Mouse (Mus musculus) hindlimb bud, embryonic 11.5 days (tissue): ENCODE measurements around the gene Cyp2s1.

Experiments
- DNase-seq: peaks from one replicate; pipeline ENCODE4 v3.0.0-alpha.2; 2012; ENCODE audit warnings: low read depth, low spot score; ENCODE audit errors: extremely low spot score

Cyp2s1 gene

DNA sequence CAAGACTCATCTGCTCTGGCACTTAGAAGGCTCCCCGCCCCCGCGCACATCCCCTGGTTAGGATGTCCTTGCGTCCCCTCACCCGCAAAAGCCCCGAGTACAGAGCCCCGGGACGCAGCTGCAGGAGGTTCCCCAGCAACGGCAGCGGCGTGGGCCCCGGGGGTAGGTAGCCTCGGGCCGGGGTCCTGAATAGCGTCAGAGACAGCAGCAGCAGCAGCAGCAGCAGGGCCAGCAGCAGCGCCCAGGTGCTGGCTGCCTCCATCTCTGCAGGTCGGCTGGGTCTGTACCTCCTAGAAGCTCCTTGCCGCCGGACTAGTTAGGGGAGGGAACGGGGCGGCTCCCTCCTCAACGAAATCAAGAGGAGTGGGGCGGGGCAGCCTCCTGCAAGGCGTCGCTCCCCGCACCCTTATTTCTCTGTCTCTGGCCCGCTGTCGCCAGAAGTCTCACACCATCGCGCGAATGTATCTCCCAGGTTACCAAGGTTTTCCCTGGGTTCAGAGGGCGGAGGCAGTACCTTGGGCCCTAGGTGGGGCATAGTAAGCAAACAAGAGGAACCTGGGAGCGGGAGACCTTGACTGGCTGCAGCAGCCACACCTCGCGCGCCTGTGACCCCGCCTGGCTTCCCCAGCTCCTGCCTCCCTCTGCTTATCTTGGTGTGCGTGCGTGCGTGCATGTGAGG lies at the start of gene Cyp2s1:
TSS of gene Cyp2s1 (minus strand) at position 673 of the 679 bp plus-strand sequence.
- DNase-seq: no peak

DNA sequence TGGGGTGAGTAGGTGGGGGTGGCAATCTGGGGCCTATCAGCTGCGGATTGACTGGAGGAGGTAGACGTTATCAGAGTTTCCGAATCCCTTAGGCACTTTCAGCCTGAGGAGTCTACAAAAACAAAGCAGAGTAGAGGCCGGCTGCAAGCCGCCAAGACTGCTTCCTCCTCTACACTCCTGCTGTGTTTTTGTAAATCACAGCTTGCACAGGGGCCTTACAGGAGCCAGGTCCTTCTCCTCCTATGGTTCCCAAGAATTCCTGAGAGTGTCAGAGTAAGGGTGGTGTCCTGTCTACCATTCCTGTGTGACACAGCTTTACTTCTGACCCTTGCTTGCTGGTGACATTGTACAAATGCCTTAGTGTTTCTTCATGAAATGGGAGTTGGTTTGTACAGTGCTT lies 48.1 kb upstream of the Cyp2s1 start:
- no peak for DNase-seq

DNA sequence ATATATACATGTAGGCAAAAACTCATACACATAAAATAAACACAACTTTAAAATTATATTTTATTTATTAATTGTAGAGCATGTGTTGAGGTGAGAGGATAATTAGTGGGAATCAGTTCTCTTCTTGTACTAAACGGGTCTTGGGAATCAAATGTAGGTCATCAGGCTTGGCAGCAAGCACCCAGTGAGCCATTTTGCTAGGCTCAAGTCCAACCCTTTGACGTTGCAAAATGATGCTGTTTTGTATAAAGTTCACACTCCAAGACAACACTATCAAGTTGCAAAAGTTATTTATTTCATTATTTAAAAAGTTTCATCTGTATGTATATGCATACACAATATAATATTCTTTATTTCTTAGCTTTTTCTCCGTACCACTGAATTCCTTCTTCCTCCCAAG lies 47.0 kb upstream of the Cyp2s1 start:
- DNase-seq: no peak

DNA sequence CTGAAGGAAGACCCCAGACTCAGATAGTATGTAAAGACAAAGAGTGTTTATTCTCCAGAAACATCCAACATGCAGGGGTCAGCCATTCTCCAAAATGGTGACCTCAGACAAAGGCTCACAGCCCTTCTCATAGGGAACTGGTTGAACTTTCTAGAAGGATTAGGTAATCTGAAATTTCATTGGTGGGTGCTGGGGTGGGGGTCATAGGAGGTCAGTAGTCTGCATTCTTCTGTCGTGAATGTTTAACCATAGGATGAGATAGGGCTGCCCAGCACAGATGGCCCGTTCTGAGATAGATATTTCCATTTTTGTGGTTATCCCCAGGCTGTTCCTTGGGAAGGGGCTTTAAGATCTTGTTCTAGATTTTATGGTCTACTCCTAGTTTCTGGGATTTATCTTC lies 45.7 kb upstream of the Cyp2s1 start:
- DNase-seq: no peak

DNA sequence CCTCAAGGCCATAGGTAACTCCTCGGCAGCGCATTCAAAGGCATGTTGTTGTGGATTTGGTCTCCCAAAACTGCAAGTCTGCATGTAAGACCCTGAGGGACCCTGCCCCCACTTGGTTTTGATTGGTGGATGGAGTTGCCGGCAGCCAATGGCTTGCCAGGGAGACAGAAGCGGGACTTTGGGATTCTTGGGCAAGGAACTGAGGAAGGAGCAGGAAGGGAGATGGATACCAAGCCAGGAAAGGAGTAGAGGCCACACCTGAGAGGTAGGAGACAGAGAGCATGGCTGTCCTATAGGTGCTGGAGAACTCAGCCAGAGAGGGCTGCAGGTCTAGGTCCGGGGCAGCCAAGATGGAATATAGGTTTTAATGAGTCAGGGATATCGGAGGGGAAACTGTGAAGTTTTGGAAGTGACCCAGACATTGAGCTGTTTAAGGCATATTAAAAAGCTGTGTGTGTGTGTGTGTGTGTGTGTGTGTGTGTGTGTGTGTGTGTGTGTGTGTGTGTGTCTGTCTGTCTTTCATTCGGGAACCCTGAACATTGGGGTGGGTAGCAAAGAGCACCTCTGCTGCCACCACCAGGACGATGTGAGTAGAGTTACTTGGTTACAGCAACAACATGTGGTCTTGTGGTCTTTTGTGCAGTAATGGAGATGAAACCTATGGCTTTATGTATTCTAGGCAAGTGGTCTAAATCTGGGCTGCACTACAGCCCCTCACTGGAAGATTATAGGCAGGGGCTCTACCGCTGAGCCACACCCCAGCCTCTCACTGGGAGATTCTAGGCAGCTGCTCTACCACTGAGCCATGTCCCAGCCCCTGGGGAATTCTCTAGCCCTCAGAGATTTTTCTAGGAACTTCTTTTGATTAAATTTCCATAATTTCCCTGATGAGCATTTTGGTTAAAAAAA lies 43.5 kb upstream of the Cyp2s1 start:
- peak; percentile 12 for DNase-seq

DNA sequence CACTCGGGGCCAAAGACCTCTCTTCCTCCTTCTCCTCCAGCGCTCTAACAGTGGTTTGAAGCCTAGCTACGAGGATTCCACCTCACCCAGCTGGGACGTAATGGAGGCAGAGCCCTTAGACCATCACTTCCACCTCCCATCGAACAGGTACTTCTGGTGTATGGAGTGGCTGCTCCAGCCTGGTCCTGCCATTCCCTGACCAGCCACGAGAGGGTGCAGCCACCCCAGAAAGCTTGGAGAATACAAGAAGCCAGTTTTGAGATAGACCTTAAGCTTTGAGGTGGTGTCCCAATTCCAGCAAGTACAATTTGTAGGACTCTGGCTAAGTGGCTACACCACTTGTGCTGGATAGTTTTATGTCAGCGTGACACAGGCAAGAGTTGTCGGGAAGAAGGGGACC lies 38.4 kb upstream of the Cyp2s1 start:
- no peak for DNase-seq

DNA sequence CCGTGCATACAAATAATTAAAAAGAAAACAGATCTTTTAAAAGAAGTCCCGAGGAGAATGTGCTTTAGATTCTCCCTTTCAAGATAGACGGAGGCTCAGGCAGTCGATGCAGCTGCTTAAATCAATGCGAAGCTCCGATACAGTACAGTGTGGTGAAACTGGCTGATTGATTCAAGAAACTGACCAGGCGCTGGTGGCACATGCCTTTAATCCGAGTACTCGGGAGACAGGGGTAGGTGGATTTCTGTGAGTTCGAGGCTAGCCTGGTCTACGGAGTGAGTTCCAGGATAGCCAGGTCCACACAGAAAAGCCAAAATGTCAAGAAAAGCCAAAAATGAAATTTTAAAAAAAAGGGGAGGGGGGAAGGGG lies 31.7 kb upstream of the Cyp2s1 start:
- no peak for DNase-seq

DNA sequence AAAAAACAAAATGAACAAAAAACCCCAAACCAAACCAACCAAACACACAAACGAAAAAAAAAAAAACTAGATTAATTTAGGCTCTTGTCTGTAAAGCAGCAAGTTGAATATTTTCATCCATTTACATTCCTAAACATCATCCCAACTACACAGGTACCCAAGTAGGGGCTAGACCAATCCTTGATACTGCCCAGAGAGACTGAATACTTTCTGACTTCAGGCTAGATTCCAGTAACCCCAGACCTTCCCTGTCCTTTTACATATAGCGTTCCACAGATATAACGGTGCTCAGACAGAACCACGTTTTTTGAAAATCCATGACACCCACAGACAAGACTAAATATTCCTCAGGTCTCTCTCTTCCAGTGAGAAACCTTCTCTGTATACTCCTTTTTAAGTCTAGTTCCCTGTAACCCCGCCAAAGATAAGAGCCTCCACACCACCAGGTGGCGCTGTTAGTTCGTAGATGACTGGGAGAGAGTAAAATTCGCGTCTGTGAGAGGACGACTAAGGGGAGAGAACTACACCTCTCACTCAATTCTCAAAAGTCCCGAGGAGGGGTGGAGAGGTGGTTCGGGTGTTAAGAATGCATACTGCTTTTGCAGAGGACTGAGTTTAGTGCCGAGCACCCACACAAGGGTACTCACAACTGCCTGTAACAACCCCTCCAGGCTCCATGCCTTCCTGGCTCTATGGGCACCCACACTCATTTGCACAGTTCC lies 31.2 kb upstream of the Cyp2s1 start:
- peak; percentile 82 for DNase-seq

DNA sequence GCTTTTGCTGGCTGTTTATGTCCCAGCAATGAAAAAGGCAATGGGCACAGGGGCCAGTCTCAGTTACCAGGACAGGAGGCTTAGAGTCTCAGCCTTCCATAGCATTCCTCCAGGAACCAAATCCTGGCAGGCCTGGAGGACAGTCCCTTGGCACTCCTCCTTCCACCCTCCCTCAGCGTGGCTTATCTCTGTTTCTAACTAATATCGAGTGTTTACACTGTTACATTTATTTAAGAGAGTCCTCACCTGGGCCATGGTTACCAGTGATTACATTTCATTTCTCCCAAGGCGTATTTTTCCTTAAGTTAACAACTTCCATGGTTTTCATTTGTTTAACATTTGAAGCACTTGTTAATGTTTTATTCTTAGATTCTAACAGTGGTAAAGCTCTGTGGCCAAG lies 28.2 kb upstream of the Cyp2s1 start:
- DNase-seq: no peak

DNA sequence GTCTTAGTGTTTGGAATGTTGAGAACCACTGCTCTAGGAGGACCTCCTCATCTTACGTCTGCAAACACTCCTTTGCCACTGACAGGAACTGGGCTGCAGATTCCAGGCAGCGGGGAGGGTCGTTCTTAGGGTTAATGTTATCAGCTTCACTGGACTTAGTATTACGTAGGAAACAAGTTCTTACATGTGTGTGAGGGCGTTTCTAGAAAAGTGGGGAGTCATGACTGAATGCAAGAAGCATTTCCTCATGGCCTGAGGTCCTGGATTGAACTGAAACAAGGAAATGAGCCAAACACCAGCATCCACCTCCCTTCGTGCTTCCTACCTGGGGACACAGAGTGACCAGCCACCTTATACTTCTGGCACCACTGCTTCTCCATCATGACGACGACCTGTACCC lies 27.7 kb upstream of the Cyp2s1 start:
- DNase-seq: no peak

DNA sequence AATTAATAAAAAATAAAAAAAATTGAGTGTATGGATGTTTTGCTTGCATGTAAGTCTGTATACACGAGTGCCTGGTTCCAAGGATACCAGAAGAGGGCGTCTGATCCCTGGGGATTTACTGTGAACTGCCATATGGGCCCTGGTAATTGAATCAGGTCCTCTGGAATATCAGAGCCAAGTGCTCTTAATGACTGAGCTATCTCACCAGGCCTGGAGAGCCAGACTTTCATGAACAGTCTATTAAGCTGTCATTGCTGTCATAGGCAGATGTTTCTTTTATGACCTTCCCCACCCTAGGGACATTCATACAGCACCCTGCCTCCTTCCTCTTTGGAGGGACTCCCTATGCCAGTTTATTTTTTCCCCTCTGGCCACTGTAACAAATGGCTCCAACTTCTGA lies 26.8 kb upstream of the Cyp2s1 start:
- DNase-seq: no peak

DNA sequence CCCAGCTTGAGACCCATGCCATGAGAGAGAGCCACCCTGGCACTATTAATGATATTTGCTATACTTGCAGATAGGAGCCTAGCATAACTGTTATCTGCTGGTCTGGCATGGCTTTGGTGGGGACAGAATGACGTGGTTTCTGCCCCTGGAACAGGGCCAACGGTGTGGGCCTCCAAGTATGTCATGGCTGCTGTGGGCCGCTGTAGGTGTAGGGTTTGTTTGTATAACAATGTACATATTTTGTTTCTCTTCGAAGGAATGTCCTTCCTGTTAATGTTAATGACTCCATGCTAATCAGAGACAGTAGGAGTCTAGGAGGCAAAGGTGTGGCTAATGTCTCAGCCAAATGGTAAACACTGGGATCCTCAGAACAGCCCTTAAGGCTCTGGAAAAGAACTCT lies 24.2 kb upstream of the Cyp2s1 start:
- no peak for DNase-seq

DNA sequence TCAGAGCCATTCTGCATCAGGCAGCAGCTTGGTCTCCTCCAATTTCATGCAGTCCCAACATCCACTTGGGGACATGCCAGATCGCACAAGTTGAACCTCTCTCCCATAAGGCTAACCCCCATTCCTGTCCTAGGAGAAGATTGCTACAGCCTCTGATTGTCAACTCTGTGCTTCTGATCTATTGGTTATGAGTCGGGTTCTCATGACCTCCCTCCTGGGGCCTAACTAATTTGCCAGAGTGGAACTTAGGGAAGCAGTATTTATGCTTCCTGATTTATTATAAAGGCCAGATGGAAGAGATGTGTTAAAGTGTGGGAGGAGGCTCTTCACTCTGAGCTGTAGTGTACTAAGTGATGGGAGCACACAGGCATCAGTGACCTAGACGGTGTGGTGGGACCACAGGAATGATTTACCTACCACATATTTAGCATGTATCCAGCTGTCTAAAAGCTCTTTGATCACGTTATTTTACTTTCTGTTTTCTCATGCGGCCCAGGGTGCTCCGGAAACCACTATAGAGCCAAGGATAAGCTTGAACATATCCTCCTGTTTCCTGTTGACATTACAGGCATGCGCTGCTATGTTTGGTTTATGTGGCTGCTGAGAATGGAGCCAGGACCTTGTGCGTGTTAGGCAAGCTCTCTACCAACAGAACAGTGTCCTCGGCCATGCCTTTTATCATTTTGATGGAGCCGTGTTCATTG lies 18.6 kb upstream of the Cyp2s1 start:
- DNase-seq: no peak

DNA sequence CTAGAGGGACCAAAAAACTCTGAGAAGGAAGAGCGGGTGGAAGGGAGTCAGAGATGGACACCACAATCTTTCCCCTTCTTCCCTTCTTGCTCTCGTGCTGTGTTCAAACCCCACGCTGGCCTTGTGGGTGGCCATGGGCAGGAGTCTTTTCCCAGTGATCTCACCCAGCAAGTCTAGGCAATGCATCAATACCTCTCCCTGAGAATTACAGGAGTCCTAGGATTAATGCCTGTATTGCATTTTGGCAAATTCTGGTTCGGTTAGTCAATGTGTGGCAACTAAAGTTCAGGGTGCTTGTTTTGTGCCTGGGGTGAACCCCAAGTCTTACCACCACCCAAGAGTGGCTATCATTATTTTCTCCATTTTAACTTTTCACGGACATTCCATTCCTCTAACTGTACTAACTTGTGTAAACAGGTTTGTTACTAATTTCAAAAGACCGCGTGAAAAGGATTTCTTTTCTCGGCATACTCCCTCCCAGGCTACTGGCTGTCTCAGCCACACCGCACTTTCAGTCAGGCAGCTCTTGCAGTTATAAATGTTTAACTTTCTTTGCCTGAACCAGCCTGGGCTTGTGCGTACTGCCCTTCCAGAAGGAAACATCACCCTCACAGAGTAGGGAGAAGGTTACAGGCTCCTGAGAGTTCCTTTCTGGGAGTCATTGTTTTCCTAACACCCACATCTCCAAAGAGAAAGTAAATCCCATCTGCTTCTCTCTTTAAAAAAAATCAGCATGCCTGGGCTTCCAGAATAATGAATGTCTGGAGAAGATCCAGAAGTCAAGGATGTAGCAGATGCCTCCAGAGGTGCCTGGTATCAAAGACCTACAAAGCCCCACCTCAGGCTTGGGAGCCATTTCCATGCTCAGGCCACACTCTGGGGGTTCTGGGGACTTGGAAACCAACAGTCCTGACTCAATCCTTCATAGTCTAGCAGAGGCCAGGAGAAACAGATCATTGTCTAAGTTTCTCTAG lies 15.1 kb upstream of the Cyp2s1 start:
- no peak for DNase-seq

DNA sequence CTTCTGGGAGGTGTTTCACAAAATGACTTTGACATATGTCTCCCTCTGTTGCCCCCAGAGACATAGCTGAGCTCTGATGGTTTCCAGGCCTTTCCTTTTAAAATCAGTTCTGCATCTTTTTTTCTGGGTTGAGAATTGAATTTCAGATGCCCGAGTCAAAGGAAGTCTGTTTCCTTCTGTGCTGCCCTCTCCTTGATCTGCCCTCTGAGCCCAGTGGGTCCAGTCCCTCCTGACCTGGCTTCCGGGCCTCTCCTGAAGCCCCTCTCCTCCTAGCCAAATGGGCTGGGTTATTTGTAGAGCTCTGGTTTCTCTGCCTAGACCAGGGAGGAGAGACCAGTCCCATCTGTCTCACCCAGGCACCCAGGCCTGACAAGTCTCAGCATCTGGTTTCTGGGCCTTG lies 13.5 kb upstream of the Cyp2s1 start:
- DNase-seq: no peak

DNA sequence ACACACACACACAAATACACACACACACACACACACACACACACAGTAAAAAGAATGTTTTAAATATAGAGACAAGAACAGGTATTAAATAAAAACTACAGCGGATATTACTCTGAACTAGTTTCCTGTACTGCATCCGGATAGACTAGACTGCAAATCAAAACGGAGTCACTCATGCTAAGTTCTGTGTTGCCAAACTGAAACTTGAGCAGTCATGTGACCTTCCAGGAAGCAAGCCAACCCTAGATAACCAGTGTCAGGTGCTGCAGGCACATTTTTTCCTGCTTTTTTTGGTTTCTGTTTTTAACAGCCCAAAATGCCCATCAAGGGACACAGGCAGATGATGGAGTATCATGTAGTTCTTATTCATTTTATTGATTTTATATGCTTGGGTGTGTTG lies 10.5 kb upstream of the Cyp2s1 start:
- DNase-seq: no peak

DNA sequence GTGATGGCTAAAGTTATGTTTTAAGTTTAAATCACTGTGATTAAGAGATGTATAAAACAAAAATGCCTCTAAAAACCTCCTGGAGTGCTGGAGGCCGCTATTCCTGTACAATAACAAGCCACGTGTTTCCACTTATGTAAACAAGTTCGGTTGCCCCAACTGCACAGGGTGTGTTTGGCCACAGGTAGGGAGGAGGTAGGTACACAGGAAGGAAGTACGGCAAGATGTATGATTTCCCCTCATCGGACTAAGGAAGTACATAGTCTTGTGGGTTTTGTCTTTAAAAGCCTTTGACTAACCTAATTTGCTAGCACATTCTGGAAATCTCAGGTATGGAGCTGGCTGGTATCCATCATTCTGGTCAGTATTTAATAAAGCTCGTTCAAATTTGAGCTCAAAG lies 9.3 kb upstream of the Cyp2s1 start:
- no peak for DNase-seq

DNA sequence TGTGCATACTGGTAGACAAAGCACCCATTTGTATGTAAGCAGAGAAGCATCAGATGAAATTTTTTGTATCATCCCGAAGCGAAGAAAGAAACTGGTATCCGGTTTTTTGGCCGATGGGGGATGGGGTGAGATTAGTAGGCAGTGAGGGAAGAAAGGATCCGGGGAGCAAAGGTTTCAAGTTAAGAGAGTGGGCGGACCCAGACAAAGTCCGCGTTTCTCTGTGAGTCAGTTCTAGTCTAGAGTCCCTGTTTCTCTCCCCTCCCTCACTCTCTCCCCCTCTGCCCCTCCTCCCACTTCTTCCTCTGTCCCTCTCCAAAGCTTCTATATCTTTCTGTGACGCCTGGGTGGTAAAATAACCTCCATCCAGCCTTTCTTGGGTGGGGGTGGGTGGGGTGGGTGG lies 8.3 kb upstream of the Cyp2s1 start:
- DNase-seq: no peak

DNA sequence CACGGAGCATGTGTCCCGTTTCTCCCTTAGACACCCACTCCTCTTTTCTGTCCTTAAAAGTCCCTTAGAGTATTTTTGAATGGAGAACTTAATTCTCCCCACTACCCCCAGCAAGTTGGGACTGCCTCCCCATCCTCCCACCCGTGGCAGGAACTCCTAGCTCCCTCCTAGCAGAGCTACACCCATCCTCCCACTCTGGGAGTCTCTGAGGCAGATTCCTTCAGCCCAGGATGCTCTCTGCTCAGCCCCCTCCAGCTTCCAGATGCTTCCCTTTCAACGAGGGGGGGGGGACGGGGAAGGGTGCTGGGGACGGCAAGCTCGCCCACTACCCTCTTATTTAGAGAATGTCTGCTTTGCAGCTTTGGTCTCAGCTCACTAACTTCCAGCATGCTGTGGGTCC lies 1.1 kb downstream of the Cyp2s1 start:
- no peak for DNase-seq

DNA sequence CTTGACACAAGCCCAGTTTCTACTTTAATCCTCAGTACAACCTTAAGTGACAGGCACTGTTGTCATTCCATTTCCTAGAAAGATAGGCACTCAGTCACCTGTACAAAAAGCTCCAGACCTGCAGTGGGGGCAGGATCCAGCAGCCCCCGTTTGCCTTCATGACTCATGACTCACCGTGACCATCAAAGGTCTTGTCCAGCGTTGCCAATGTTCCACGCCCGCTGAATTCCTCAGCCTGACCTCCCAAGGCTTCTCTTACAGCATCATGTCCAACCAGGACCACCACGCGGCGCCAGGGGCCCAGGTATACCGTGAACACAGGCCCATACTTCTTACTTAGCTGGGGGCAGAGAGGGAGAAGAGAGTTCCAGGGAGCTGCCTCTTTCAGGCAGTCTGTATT lies 2.0 kb downstream of the Cyp2s1 start:
- no peak for DNase-seq
